Mouse (Mus musculus): ENCODE results near the gene Ankrd13d.

GRCm38 (mm10) chr19:4229451-4230076 lies 53.4 kb downstream of the Ankrd13d start:
- TF ChIP-seq POLR2A (IDR thresholded peaks at IDR 0.05; ENCODE audit: extremely low read depth, insufficient read depth, low read length) (no peak), CTCF (IDR thresholded peaks at IDR 0.05; ENCODE audit: extremely low read depth, insufficient read depth, low read length) (no peak)
